ENCODE assay signal across 8 mouse cellular contexts in the genomic region with DNA sequence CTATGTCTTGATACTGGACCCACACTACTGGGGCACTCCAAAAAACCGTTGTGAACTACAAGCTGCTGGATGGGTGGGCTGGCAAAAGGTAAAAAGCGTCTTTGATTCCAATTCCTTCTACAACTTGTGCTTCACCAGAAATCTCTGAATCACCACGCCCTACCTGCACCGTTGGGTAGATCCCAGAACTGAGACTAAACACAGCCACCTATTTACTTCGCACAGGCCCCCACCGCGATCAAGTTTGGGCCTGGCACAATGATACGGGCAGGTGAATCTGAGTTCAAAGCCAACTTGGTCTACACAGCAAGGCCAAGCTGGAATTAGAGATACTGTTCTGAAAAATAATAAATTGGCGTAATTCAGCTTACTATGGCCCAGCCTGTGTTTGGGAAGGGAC. TPM values are rescaled to one million over a fixed set of nuclear protein-coding genes. Genes with fewer than 3 reads are reported as not detected.
A peak's percentile ranks its signal among the peaks of the same experiment; 100 is the strongest.
DNase-seq lines count a peak whose midpoint lies in the region; ATAC-seq and TF ChIP-seq lines count a peak whose summit lies in the region.

No protein-coding gene starts in this region.

- TF ChIP-seq CTCF in bone marrow macrophage, adult 2 months (IDR thresholded peaks at IDR 0.05; ENCODE audit: low read depth, low read length): no peak

- DNase-seq in heart, adult 11 months: no peak
- no peak for DNase-seq in hindbrain, embryonic 14.5 days (ENCODE audit: low spot score)
- DNase-seq in midbrain, embryonic 14.5 days: no peak
- no peak for DNase-seq in gastrocnemius, adult 8-10 months (ENCODE audit: low spot score in 2 of 2)
- DNase-seq in left cerebral cortex, postnatal 10 days (ENCODE audit: extremely low spot score in 1 of 2, low spot score in 2 of 2): no peak

- no peaks in the 10 kb centered on the region for H3K9me3 ChIP-seq in heart, embryonic 13.5 days
- H3K9me3 ChIP-seq in hindbrain, embryonic 14.5 days (ENCODE audit: control insufficient read depth, low read length): no peaks in the 10 kb centered on the region
- H3K9me3 ChIP-seq in midbrain, embryonic 14.5 days (ENCODE audit: control insufficient read depth, low read length): no peaks in the 10 kb centered on the region

- intact Hi-C loops in left cerebral cortex, postnatal 10 days (cut with DNase I): no loop called here

- TF ChIP-seq POLR2A in bone marrow macrophage, adult 2 months (IDR thresholded peaks at IDR 0.05; ENCODE audit: borderline replicate concordance, low read depth, low read length): no peak

- H3K27ac ChIP-seq in heart, embryonic 13.5 days (replicated peaks): peak overlapping the region; percentile 94; the same call in 1 of the 2 replicates
- no peak overlapping the region for H3K27ac ChIP-seq in bone marrow macrophage, adult 2 months (ENCODE audit: insufficient read depth, low read depth, low read length)
- no peak overlapping the region for H3K27ac ChIP-seq in hindbrain, embryonic 14.5 days
- H3K27ac ChIP-seq in midbrain, embryonic 14.5 days (replicated peaks; ENCODE audit: low read depth, low read length): peak overlapping the region; percentile 85; the same call in 1 of the 2 replicates

- peaks cover 53% of the 10 kb centered on the region for H3K36me3 ChIP-seq in heart, embryonic 13.5 days
- H3K36me3 ChIP-seq in hindbrain, embryonic 14.5 days (replicated peaks; ENCODE audit: control insufficient read depth, insufficient read depth): peaks cover 57% of the 10 kb centered on the region
- peaks cover 54% of the 10 kb centered on the region for H3K36me3 ChIP-seq in midbrain, embryonic 14.5 days (ENCODE audit: control insufficient read depth, insufficient read depth, low read length)

- no peak for ATAC-seq in heart, embryonic 13.5 days (ENCODE audit: extremely low read depth, insufficient number of reproducible peaks, low FRiP score, low TSS enrichment)
- no peak for ATAC-seq in hindbrain, embryonic 14.5 days (ENCODE audit: low FRiP score)
- no peak for ATAC-seq in midbrain, embryonic 14.5 days (ENCODE audit: low FRiP score, low TSS enrichment)
- no peak for ATAC-seq in megakaryocyte progenitor cell, adult 5-6 weeks (replicated peaks; ENCODE audit: poor library complexity)

- peaks cover 32% of the 10 kb centered on the region for H3K4me1 ChIP-seq in heart, embryonic 13.5 days
- H3K4me1 ChIP-seq in bone marrow macrophage, adult 2 months (ENCODE audit: control insufficient read depth, insufficient read depth, low read length): peaks cover 2% of the 10 kb centered on the region; the same call in 1 of the 2 replicates
- H3K4me1 ChIP-seq in hindbrain, embryonic 14.5 days (replicated peaks; ENCODE audit: control insufficient read depth, insufficient read depth, low read length): peaks cover 16% of the 10 kb centered on the region
- H3K4me1 ChIP-seq in midbrain, embryonic 14.5 days (ENCODE audit: control insufficient read depth, insufficient read depth, low read length): peaks cover 15% of the 10 kb centered on the region

- H3K4me3 ChIP-seq in heart, embryonic 13.5 days: peak overlapping the region; percentile 70
- H3K4me3 ChIP-seq in bone marrow macrophage, adult 2 months (ENCODE audit: insufficient read depth, low read length): peak overlapping the region; percentile 64
- peak overlapping the region; percentile 47; the same call in 1 of the 2 replicates for H3K4me3 ChIP-seq in hindbrain, embryonic 14.5 days (replicated peaks; ENCODE audit: low read length)
- 0 out of 2 replicates have a peak overlapping the region, but pooled peaks have one; percentile 53 for H3K4me3 ChIP-seq in midbrain, embryonic 14.5 days (replicated peaks; ENCODE audit: low read depth, low read length)

- H3K27me3 ChIP-seq in heart, embryonic 13.5 days (replicated peaks): peaks cover 24% of the 10 kb centered on the region
- peaks cover 17% of the 10 kb centered on the region for H3K27me3 ChIP-seq in hindbrain, embryonic 14.5 days (ENCODE audit: control insufficient read depth, insufficient read depth, low read length)
- peaks cover 8% of the 10 kb centered on the region; the same call in 1 of the 2 replicates for H3K27me3 ChIP-seq in midbrain, embryonic 14.5 days (ENCODE audit: control insufficient read depth, insufficient read depth, low read length)

- 76% methylated on average over 9 of the region's 9 CpGs for WGBS in heart, embryonic 13.5 days
- WGBS in hindbrain, embryonic 14.5 days: 88% methylated on average over 9 of the region's 9 CpGs
- 83% methylated on average over 9 of the region's 9 CpGs for WGBS in midbrain, embryonic 14.5 days

- H3K4me2 ChIP-seq in heart, embryonic 13.5 days: peak overlapping the region; percentile 100
- H3K4me2 ChIP-seq in hindbrain, embryonic 14.5 days (replicated peaks): peak overlapping the region; percentile 94
- H3K4me2 ChIP-seq in midbrain, embryonic 14.5 days (ENCODE audit: low read length): peak overlapping the region; percentile 100

- H3K9ac ChIP-seq in heart, embryonic 13.5 days: peak overlapping the region; percentile 88
- peak overlapping the region; percentile 80; the same call in 1 of the 2 replicates for H3K9ac ChIP-seq in hindbrain, embryonic 14.5 days
- peak overlapping the region; percentile 77; the same call in 1 of the 2 replicates for H3K9ac ChIP-seq in midbrain, embryonic 14.5 days (replicated peaks; ENCODE audit: low read length)

RNA-seq across cellular contexts. Expression of a gene that starts 0.9 kb away (rescaled TPM):
- 8.1 and 8.8 TPM in 2 replicates for polyA plus RNA-seq in heart, embryonic 13.5 days (2015; fragmentation: Nextera tagmentation; extraction: Ambion mirVana)
- 0.79 and 1.8 TPM in 2 replicates for polyA plus RNA-seq in bone marrow macrophage, adult 2 months (2012; ENCODE audit: insufficient read depth, insufficient read length, missing spikeins)
- polyA plus RNA-seq in hindbrain, embryonic 14.5 days (2014; fragmentation: Nextera tagmentation; extraction: Ambion mirVana): 22.3 and 22.6 TPM in 2 replicates
- polyA plus RNA-seq in midbrain, embryonic 14.5 days (2014; fragmentation: Nextera tagmentation; extraction: Ambion mirVana): 13.7 and 18.3 TPM in 2 replicates
- total RNA-seq in megakaryocyte progenitor cell, adult 5-6 weeks (2015): 0.61 and 2.9 TPM in 2 replicates
- 1.3 and 3.8 TPM in 2 replicates for total RNA-seq in megakaryocyte progenitor cell, adult 5-6 weeks (2017)
- 10 to 100 TPM; 14.6 to 22.7 (median 19.1) TPM for total RNA-seq in gastrocnemius, adult 8-10 months (2022)
- 10 to 100 TPM; 20.4 to 20.8 TPM for total RNA-seq in left cerebral cortex, postnatal 10 days (2021)

RNA-seq across cellular contexts. Expression of a gene that starts 8.0 kb away (rescaled TPM):
- 12.7 and 14.8 TPM in 2 replicates for polyA plus RNA-seq in heart, embryonic 13.5 days (2015; fragmentation: Nextera tagmentation; extraction: Ambion mirVana)
- polyA plus RNA-seq in bone marrow macrophage, adult 2 months (2012; ENCODE audit: insufficient read depth, insufficient read length, missing spikeins): not detected in 2 replicates
- 56.7 and 68.4 TPM in 2 replicates for polyA plus RNA-seq in hindbrain, embryonic 14.5 days (2014; fragmentation: Nextera tagmentation; extraction: Ambion mirVana)
- 22.2 and 35.7 TPM in 2 replicates for polyA plus RNA-seq in midbrain, embryonic 14.5 days (2014; fragmentation: Nextera tagmentation; extraction: Ambion mirVana)
- total RNA-seq in megakaryocyte progenitor cell, adult 5-6 weeks (2015): 0.67 and 2.3 TPM in 2 replicates
- total RNA-seq in megakaryocyte progenitor cell, adult 5-6 weeks (2017): under 0.01 TPM in 1 of 2 replicates, not detected in the other
- total RNA-seq in gastrocnemius, adult 8-10 months (2022): 10 to 100 TPM; 15.8 to 27.7 (median 20.1) TPM
- 100 to 1,000 TPM in 1 of 2 experiments, 10 to 100 TPM in 1; 99.1 to 105 TPM for total RNA-seq in left cerebral cortex, postnatal 10 days (2021)

RNA-seq across cellular contexts. Expression of a gene that starts 12.2 kb away (rescaled TPM):
- 84.9 and 88.1 TPM in 2 replicates for polyA plus RNA-seq in heart, embryonic 13.5 days (2015; fragmentation: Nextera tagmentation; extraction: Ambion mirVana)
- polyA plus RNA-seq in bone marrow macrophage, adult 2 months (2012; ENCODE audit: insufficient read depth, insufficient read length, missing spikeins): 172 and 177 TPM in 2 replicates
- 75.0 and 81.0 TPM in 2 replicates for polyA plus RNA-seq in hindbrain, embryonic 14.5 days (2014; fragmentation: Nextera tagmentation; extraction: Ambion mirVana)
- 82.0 and 95.9 TPM in 2 replicates for polyA plus RNA-seq in midbrain, embryonic 14.5 days (2014; fragmentation: Nextera tagmentation; extraction: Ambion mirVana)
- total RNA-seq in megakaryocyte progenitor cell, adult 5-6 weeks (2015): 133 and 143 TPM in 2 replicates
- total RNA-seq in megakaryocyte progenitor cell, adult 5-6 weeks (2017): 241 and 321 TPM in 2 replicates
- total RNA-seq in gastrocnemius, adult 8-10 months (2022): 10 to 100 TPM; 30.0 to 37.2 (median 34.0) TPM
- total RNA-seq in left cerebral cortex, postnatal 10 days (2021): 100 to 1,000 TPM; 164 to 170 TPM

RNA-seq across cellular contexts. Expression of a gene that starts 18.9 kb away (rescaled TPM):
- polyA plus RNA-seq in heart, embryonic 13.5 days (2015; fragmentation: Nextera tagmentation; extraction: Ambion mirVana): 44.7 and 47.3 TPM in 2 replicates
- 6.7 and 7.1 TPM in 2 replicates for polyA plus RNA-seq in bone marrow macrophage, adult 2 months (2012; ENCODE audit: insufficient read depth, insufficient read length, missing spikeins)
- polyA plus RNA-seq in hindbrain, embryonic 14.5 days (2014; fragmentation: Nextera tagmentation; extraction: Ambion mirVana): 11.1 and 12.2 TPM in 2 replicates
- polyA plus RNA-seq in midbrain, embryonic 14.5 days (2014; fragmentation: Nextera tagmentation; extraction: Ambion mirVana): 12.0 and 12.9 TPM in 2 replicates
- 4.0 and 6.7 TPM in 2 replicates for total RNA-seq in megakaryocyte progenitor cell, adult 5-6 weeks (2015)
- 7.1 and 7.5 TPM in 2 replicates for total RNA-seq in megakaryocyte progenitor cell, adult 5-6 weeks (2017)
- 1 to 10 TPM; 1.4 to 3.9 (median 2.1) TPM for total RNA-seq in gastrocnemius, adult 8-10 months (2022)
- total RNA-seq in left cerebral cortex, postnatal 10 days (2021): 1 to 10 TPM; 4.1 to 4.9 TPM

RNA-seq across cellular contexts. Expression of a gene that starts 38.1 kb away (rescaled TPM):
- polyA plus RNA-seq in heart, embryonic 13.5 days (2015; fragmentation: Nextera tagmentation; extraction: Ambion mirVana): 8.1 and 8.7 TPM in 2 replicates
- polyA plus RNA-seq in bone marrow macrophage, adult 2 months (2012; ENCODE audit: insufficient read depth, insufficient read length, missing spikeins): 43.2 and 47.0 TPM in 2 replicates
- 14.9 and 17.6 TPM in 2 replicates for polyA plus RNA-seq in hindbrain, embryonic 14.5 days (2014; fragmentation: Nextera tagmentation; extraction: Ambion mirVana)
- 17.1 and 18.6 TPM in 2 replicates for polyA plus RNA-seq in midbrain, embryonic 14.5 days (2014; fragmentation: Nextera tagmentation; extraction: Ambion mirVana)
- 2.4 and 4.4 TPM in 2 replicates for total RNA-seq in megakaryocyte progenitor cell, adult 5-6 weeks (2015)
- total RNA-seq in megakaryocyte progenitor cell, adult 5-6 weeks (2017): 5.3 and 5.7 TPM in 2 replicates
- total RNA-seq in gastrocnemius, adult 8-10 months (2022): 1 to 10 TPM; 1.7 to 3.6 (median 1.9) TPM
- 10 to 100 TPM; 28.6 to 28.9 TPM for total RNA-seq in left cerebral cortex, postnatal 10 days (2021)

Comparison
In these comparisons a context has a peak if more than half of its experiments do, and no peak if none do; other contexts are left out.
1. H3K27ac ChIP-seq: peak in heart, embryonic 13.5 days (single experiment) and midbrain, embryonic 14.5 days (single experiment); none in bone marrow macrophage, adult 2 months (single experiment) and hindbrain, embryonic 14.5 days (single experiment).
2. RNA of a gene that starts 8.0 kb away (polyA plus RNA-seq): 56.7 to 68.4 TPM in hindbrain, embryonic 14.5 days, 22.2 to 35.7 TPM in midbrain, embryonic 14.5 days and 12.7 to 14.8 TPM in heart, embryonic 13.5 days; not detected in bone marrow macrophage, adult 2 months; every median in the first group is over 10 times any median in the second.
3. Peak in every context shown above with its lines, with median percentiles within 50 percentile points of each other: H3K4me2 ChIP-seq, H3K4me3 ChIP-seq and H3K9ac ChIP-seq.